Mouse (Mus musculus): Measurements from ENCODE around the gene Slit1. TPM values are rescaled to one million over a fixed set of nuclear protein-coding genes. Genes with fewer than 3 reads are reported as not detected.

Gene Slit1
- polyA plus RNA-seq, 1 experiment = 0.80 TPM

- Histone ChIP-seq H3K79me2 (ENCODE audit: control insufficient read depth, insufficient read depth) (no peaks in the 10 kb centered on the region), H3K36me3 (ENCODE audit: control insufficient read depth, insufficient read depth) (no peaks in the 10 kb centered on the region), H3K27me3 (ENCODE audit: control insufficient read depth, insufficient read depth, insufficient read length) (peaks cover 36% of the 10 kb centered on the region), H3ac (ENCODE audit: control insufficient read depth, insufficient read length) (no peak overlapping the region), H3K4me3 (no peak overlapping the region), H3K4me2 (ENCODE audit: low read depth) (no peak overlapping the region)
- no peak for TF ChIP-seq USF1 (IDR thresholded peaks at IDR 0.05; ENCODE audit: low read depth)
- no peak for TF ChIP-seq REST (IDR thresholded peaks at IDR 0.05; ENCODE audit: insufficient read depth, insufficient read length)
- no peak for TF ChIP-seq CEBPB (IDR thresholded peaks at IDR 0.05; ENCODE audit: insufficient read depth, poor library complexity, severe bottlenecking)
- TF ChIP-seq POLR2A (IDR thresholded peaks at IDR 0.05; ENCODE audit: insufficient read length, low read depth) = no peak
- TF ChIP-seq MAX (IDR thresholded peaks at IDR 0.05; ENCODE audit: low read depth) = no peak
- no peak for TF ChIP-seq TCF3 (IDR thresholded peaks at IDR 0.05; ENCODE audit: insufficient read length, low read depth)
Measured at GRCm38 (mm10) chr19:41693727-41694126, 49.7 kb downstream of the Slit1 start.

DNA sequence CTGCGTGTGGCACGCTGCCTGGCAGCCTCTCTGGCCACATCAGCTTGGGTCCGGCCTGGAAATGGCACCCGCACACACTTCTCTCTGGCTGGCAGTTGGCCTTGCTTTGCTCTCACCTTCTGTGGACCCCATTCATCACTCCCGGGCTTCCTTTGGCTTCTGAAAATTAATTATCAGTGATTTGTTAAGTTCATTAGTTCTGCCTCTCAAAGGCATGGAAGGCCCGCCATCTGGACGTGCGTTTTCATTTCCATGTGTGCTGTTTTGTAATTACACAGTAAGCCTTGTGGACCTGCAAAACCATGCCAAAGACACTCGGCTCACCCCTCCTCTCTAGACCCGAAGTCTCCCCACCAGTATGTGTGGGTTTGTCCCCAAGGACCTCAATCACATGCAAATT, 53.4 kb downstream of the Slit1 start:
- H3ac ChIP-seq (ENCODE audit: control insufficient read depth, insufficient read length) = no peak overlapping the region
- peaks cover 53% of the 10 kb centered on the region for H3K27me3 ChIP-seq (ENCODE audit: control insufficient read depth, insufficient read depth, insufficient read length)
- H3K36me3 ChIP-seq (ENCODE audit: control insufficient read depth, insufficient read depth) = no peaks in the 10 kb centered on the region
- no peak overlapping the region for H3K4me3 ChIP-seq
- TF ChIP-seq TCF3 (IDR thresholded peaks at IDR 0.05; ENCODE audit: insufficient read length, low read depth) (no peak), CEBPB (IDR thresholded peaks at IDR 0.05; ENCODE audit: insufficient read depth, poor library complexity, severe bottlenecking) (no peak), MAX (IDR thresholded peaks at IDR 0.05; ENCODE audit: low read depth) (no peak), MYOD1 (IDR thresholded peaks at IDR 0.05; ENCODE audit: control insufficient read depth in 1 of 3, insufficient read length in 2 of 3, low read depth in 2 of 3) (no peak), MYOG (IDR thresholded peaks at IDR 0.05; ENCODE audit: control insufficient read depth in 1 of 3, insufficient read depth in 1 of 3, insufficient read length in 2 of 3, low read depth in 2 of 3) (no peak), TCF12 (IDR thresholded peaks at IDR 0.05; ENCODE audit: insufficient read depth, poor library complexity, severe bottlenecking) (no peak), POLR2A (IDR thresholded peaks at IDR 0.05; ENCODE audit: insufficient read length, low read depth) (no peak), SRF (IDR thresholded peaks at IDR 0.05; ENCODE audit: control insufficient read depth, insufficient read length, low read depth) (no peak), REST (IDR thresholded peaks at IDR 0.05; ENCODE audit: insufficient read depth, insufficient read length) (no peak), E2F4 (IDR thresholded peaks at IDR 0.05; ENCODE audit: insufficient read depth) (no peak), USF1 (IDR thresholded peaks at IDR 0.05; ENCODE audit: low read depth) (no peak), POLR2AphosphoS2 (IDR thresholded peaks at IDR 0.05; ENCODE audit: insufficient read length, low read depth) (no peak)
- no peaks in the 10 kb centered on the region for H3K79me2 ChIP-seq (ENCODE audit: control insufficient read depth, insufficient read depth)
- H3K4me2 ChIP-seq (ENCODE audit: low read depth) = no peak overlapping the region

GRCm38 (mm10) chr19:41688251-41688650, 55.2 kb downstream of the Slit1 start:
- no peak overlapping the region for H3ac ChIP-seq (ENCODE audit: control insufficient read depth, insufficient read length)
- H3K36me3 ChIP-seq (ENCODE audit: control insufficient read depth, insufficient read depth) = no peaks in the 10 kb centered on the region
- H3K79me2 ChIP-seq (ENCODE audit: control insufficient read depth, insufficient read depth) = no peaks in the 10 kb centered on the region
- H3K4me3 ChIP-seq = no peak overlapping the region
- no peak for TF ChIP-seq POLR2A (IDR thresholded peaks at IDR 0.05; ENCODE audit: insufficient read length, low read depth)
- no peak for TF ChIP-seq MAX (IDR thresholded peaks at IDR 0.05; ENCODE audit: low read depth)
- TF ChIP-seq E2F4 (IDR thresholded peaks at IDR 0.05; ENCODE audit: insufficient read depth) = no peak
- TF ChIP-seq POLR2AphosphoS2 (IDR thresholded peaks at IDR 0.05; ENCODE audit: insufficient read length, low read depth) = no peak
- TF ChIP-seq USF1 (IDR thresholded peaks at IDR 0.05; ENCODE audit: low read depth) = no peak
- no peak for TF ChIP-seq SRF (IDR thresholded peaks at IDR 0.05; ENCODE audit: control insufficient read depth, insufficient read length, low read depth)
- no peak for TF ChIP-seq CEBPB (IDR thresholded peaks at IDR 0.05; ENCODE audit: insufficient read depth, poor library complexity, severe bottlenecking)
- no peak for TF ChIP-seq TCF12 (IDR thresholded peaks at IDR 0.05; ENCODE audit: insufficient read depth, poor library complexity, severe bottlenecking)
- TF ChIP-seq MYOG (IDR thresholded peaks at IDR 0.05; ENCODE audit: control insufficient read depth in 1 of 3, insufficient read depth in 1 of 3, insufficient read length in 2 of 3, low read depth in 2 of 3) = no peak
- no peak for TF ChIP-seq REST (IDR thresholded peaks at IDR 0.05; ENCODE audit: insufficient read depth, insufficient read length)
- no peak for TF ChIP-seq TCF3 (IDR thresholded peaks at IDR 0.05; ENCODE audit: insufficient read length, low read depth)
- no peak for TF ChIP-seq MYOD1 (IDR thresholded peaks at IDR 0.05; ENCODE audit: control insufficient read depth in 1 of 3, insufficient read length in 2 of 3, low read depth in 2 of 3)
- H3K4me2 ChIP-seq (ENCODE audit: low read depth) = no peak overlapping the region
- peaks cover 45% of the 10 kb centered on the region for H3K27me3 ChIP-seq (ENCODE audit: control insufficient read depth, insufficient read depth, insufficient read length)

- Histone ChIP-seq H3K27me3 (ENCODE audit: control insufficient read depth, insufficient read depth, insufficient read length) (peaks cover 41% of the 10 kb centered on the region), H3K4me3 (no peak overlapping the region), H3ac (ENCODE audit: control insufficient read depth, insufficient read length) (no peak overlapping the region), H3K4me2 (ENCODE audit: low read depth) (no peak overlapping the region), H3K79me2 (ENCODE audit: control insufficient read depth, insufficient read depth) (no peaks in the 10 kb centered on the region), H3K36me3 (ENCODE audit: control insufficient read depth, insufficient read depth) (no peaks in the 10 kb centered on the region)
- no peak for TF ChIP-seq CEBPB (IDR thresholded peaks at IDR 0.05; ENCODE audit: insufficient read depth, poor library complexity, severe bottlenecking)
- no peak for TF ChIP-seq POLR2AphosphoS2 (IDR thresholded peaks at IDR 0.05; ENCODE audit: insufficient read length, low read depth)
- TF ChIP-seq E2F4 (IDR thresholded peaks at IDR 0.05; ENCODE audit: insufficient read depth) = no peak
- TF ChIP-seq TCF12 (IDR thresholded peaks at IDR 0.05; ENCODE audit: insufficient read depth, poor library complexity, severe bottlenecking) = no peak
- TF ChIP-seq USF1 (IDR thresholded peaks at IDR 0.05; ENCODE audit: low read depth) = no peak
- no peak for TF ChIP-seq SRF (IDR thresholded peaks at IDR 0.05; ENCODE audit: control insufficient read depth, insufficient read length, low read depth)
- TF ChIP-seq TCF3 (IDR thresholded peaks at IDR 0.05; ENCODE audit: insufficient read length, low read depth) = no peak
- no peak for TF ChIP-seq MYOG (IDR thresholded peaks at IDR 0.05; ENCODE audit: control insufficient read depth in 1 of 3, insufficient read depth in 1 of 3, insufficient read length in 2 of 3, low read depth in 2 of 3)
Measured at GRCm38 (mm10) chr19:41687836-41688235, 55.6 kb downstream of the Slit1 start.

- H3K36me3 ChIP-seq (ENCODE audit: control insufficient read depth, insufficient read depth) = no peaks in the 10 kb centered on the region
- H3K27me3 ChIP-seq (ENCODE audit: control insufficient read depth, insufficient read depth, insufficient read length) = peaks cover 32% of the 10 kb centered on the region
- H3K4me2 ChIP-seq (ENCODE audit: low read depth) = no peak overlapping the region
- TF ChIP-seq POLR2A (IDR thresholded peaks at IDR 0.05; ENCODE audit: insufficient read length, low read depth) = no peak
- no peak for TF ChIP-seq MYOG (IDR thresholded peaks at IDR 0.05; ENCODE audit: control insufficient read depth in 1 of 3, insufficient read depth in 1 of 3, insufficient read length in 2 of 3, low read depth in 2 of 3)
- TF ChIP-seq REST (IDR thresholded peaks at IDR 0.05; ENCODE audit: insufficient read depth, insufficient read length) = no peak
- TF ChIP-seq MAX (IDR thresholded peaks at IDR 0.05; ENCODE audit: low read depth) = no peak
- TF ChIP-seq MYOD1 (IDR thresholded peaks at IDR 0.05; ENCODE audit: control insufficient read depth in 1 of 3, insufficient read length in 2 of 3, low read depth in 2 of 3) = no peak
- TF ChIP-seq E2F4 (IDR thresholded peaks at IDR 0.05; ENCODE audit: insufficient read depth) = no peak
- no peak for TF ChIP-seq CEBPB (IDR thresholded peaks at IDR 0.05; ENCODE audit: insufficient read depth, poor library complexity, severe bottlenecking)
- TF ChIP-seq USF1 (IDR thresholded peaks at IDR 0.05; ENCODE audit: low read depth) = no peak
- TF ChIP-seq TCF12 (IDR thresholded peaks at IDR 0.05; ENCODE audit: insufficient read depth, poor library complexity, severe bottlenecking) = no peak
- no peaks in the 10 kb centered on the region for H3K79me2 ChIP-seq (ENCODE audit: control insufficient read depth, insufficient read depth)
- H3K4me3 ChIP-seq = no peak overlapping the region
- no peak overlapping the region for H3ac ChIP-seq (ENCODE audit: control insufficient read depth, insufficient read length)
Measured at GRCm38 (mm10) chr19:41686194-41686593, 57.3 kb downstream of the Slit1 start.
